Mouse (Mus musculus) MEL (cell line): ENCODE results near the gene Bicral.

Experiments used
- CTCF ChIP-seq, 3 experiments: IDR thresholded peaks in 2 of 3; conservative IDR thresholded peaks in 1 of 3; 2 replicates each; pipeline ENCODE4 v1.5.1; 2011 to 2012; ENCODE audit warnings: low read length in 3 of 3, low read depth in 2 of 3, mild to moderate bottlenecking in 2 of 3, improper control_type of control experiment in 1 of 3, inconsistent platforms in 1 of 3, mixed read lengths in 1 of 3, moderate library complexity in 1 of 3; ENCODE audit not compliant: control insufficient read depth in 1 of 3, insufficient read depth in 1 of 3, poor library complexity in 1 of 3, severe bottlenecking in 1 of 3
- EP300 ChIP-seq, 2 experiments: IDR thresholded peaks; 2 replicates each; pipeline ENCODE4 v1.6.1; 2011; ENCODE audit warnings: improper control_type of control experiment in 2 of 2, low read length in 2 of 2, low read depth in 1 of 2, mild to moderate bottlenecking in 1 of 2
- GATA1 ChIP-seq: IDR thresholded peaks from 2 replicates; pipeline ENCODE4 v1.6.1; 2011; ENCODE audit warnings: low read depth, low read length, improper control_type of control experiment
- MAX ChIP-seq: IDR thresholded peaks from 2 replicates; pipeline ENCODE4 v1.6.1; 2011; ENCODE audit warnings: low read length, improper control_type of control experiment
- NRF1 ChIP-seq: IDR thresholded peaks from 2 replicates; pipeline ENCODE4 v1.6.1; 2014; ENCODE audit warnings: low read depth, mild to moderate bottlenecking, inconsistent platforms, low read length, improper control_type of control experiment, moderate library complexity; ENCODE audit not compliant: poor library complexity, insufficient read depth, severe bottlenecking
- POLR2A ChIP-seq, 2 experiments: IDR thresholded peaks; 2 replicates each; pipeline ENCODE4 v1.6.1; 2011 to 2012; ENCODE audit warnings: low read length in 2 of 2, mild to moderate bottlenecking in 2 of 2, control low read depth in 1 of 2, improper control_type of control experiment in 1 of 2, low read depth in 1 of 2, moderate library complexity in 1 of 2; ENCODE audit not compliant: control insufficient read depth in 1 of 2, insufficient read depth in 1 of 2, poor library complexity in 1 of 2
- SIN3A ChIP-seq: IDR thresholded peaks from 2 replicates; pipeline ENCODE4 v1.6.1; 2012; ENCODE audit warnings: low read length, improper control_type of control experiment, inconsistent platforms

DNA sequence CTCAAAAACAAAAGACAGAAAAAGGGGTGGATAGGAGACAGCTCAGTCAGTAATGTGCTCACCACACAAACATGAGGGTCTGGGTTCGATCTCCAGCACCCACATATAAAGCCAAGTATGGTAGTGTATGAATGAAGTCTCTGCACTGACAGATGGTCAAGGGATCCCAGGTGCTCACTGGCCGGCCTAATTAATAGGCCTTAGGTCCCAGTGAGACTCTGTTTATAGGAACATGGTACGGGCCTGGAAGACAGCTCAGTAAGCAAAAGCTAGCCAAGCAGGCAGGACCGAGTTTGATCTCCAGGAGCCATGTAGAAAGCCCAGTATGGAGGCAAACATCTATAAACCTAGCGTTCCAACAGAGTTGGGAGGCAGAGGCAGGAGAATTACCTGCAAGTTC, 18.8 kb upstream of the Bicral start:
- TF ChIP-seq MAX (no peak), CTCF (IDR thresholded peaks at IDR 0.05 in 2 of 3, conservative IDR thresholded peaks at IDR 0.05 in 1 of 3; ENCODE audit: control insufficient read depth in 1 of 3, insufficient read depth in 1 of 3, low read depth in 2 of 3, low read length in 3 of 3, poor library complexity in 1 of 3, severe bottlenecking in 1 of 3) (no peak), POLR2A (IDR thresholded peaks at IDR 0.05; ENCODE audit: control insufficient read depth in 1 of 2, insufficient read depth in 1 of 2, low read depth in 1 of 2, low read length in 2 of 2, poor library complexity in 1 of 2) (no peak), NRF1 (no peak), SIN3A (no peak), GATA1 (no peak), EP300 (IDR thresholded peaks at IDR 0.05; ENCODE audit: low read depth in 1 of 2, low read length in 2 of 2) (no peak)
